Mouse (Mus musculus): ENCODE data around the gene Psen1. TPM values are rescaled to one million over a fixed set of nuclear protein-coding genes. Genes with fewer than 3 reads are reported as not detected.

Psen1 gene
- total and polyA plus RNA-seq, 3 experiments = 28.4 to 61.1 (median 45.8) TPM

GRCm38 (mm10) chr12:83641233-83641632 lies 46.7 kb upstream of the Psen1 start:
- Histone ChIP-seq H3K27me3 (replicated peaks) (no peaks in the 10 kb centered on the region), H3K4me3 (replicated peaks in 1 of 3; ENCODE audit: low read depth in 2 of 3, low read length in 2 of 3, poor library complexity in 1 of 3) (no peak overlapping the region), H3K9me3 (replicated peaks; ENCODE audit: low read length) (no peaks in the 10 kb centered on the region), H3K36me3 (replicated peaks in 1 of 2; ENCODE audit: control insufficient read depth in 1 of 2, insufficient read depth in 1 of 2, low read length in 1 of 2) (peaks cover 35 to 77% of the 10 kb centered on the region in 2 experiments), H3K27ac (ENCODE audit: insufficient read depth, low read depth) (no peak overlapping the region), H3K9ac (ENCODE audit: insufficient read depth, low read depth) (no peak overlapping the region), H3K4me2 (ENCODE audit: insufficient read depth, low read depth, poor library complexity, severe bottlenecking) (no peak overlapping the region), H3K79me2 (replicated peaks; ENCODE audit: control insufficient read depth, extremely low read depth, insufficient read depth, poor library complexity, severe bottlenecking) (peaks cover 77% of the 10 kb centered on the region), H3K4me1 (ENCODE audit: control insufficient read depth in 1 of 2, insufficient read depth in 2 of 2) (peaks cover 0 to 38% of the 10 kb centered on the region in 2 experiments; a peak in 2 of 4 replicates)
- dilution Hi-C loops (cut with MboI; ENCODE audit: extremely low pct_ligation_motif_present, extremely low pct_unique_long_range_greater_than_20kb, low sequenced_read_pairs) (no loop called here), in situ Hi-C loops (cut with MboI; ENCODE audit: low pct_ligation_motif_present, low pct_unique_long_range_greater_than_20kb, low sequenced_read_pairs) (loop anchor here (5.0 kb wide), 1 partner anchor 36 kb away; no protein-coding TSS in a partner anchor)
- TF ChIP-seq JUN (IDR thresholded peaks at IDR 0.05; ENCODE audit: insufficient read depth, low read depth, low read length) = no peak
- 0 out of 2 replicates have a peak, but pooled peaks have one; percentile 41 for TF ChIP-seq CHD1 (IDR thresholded peaks at IDR 0.05; ENCODE audit: low read depth, low read length)
- no peak for TF ChIP-seq PAX5 (IDR thresholded peaks at IDR 0.05; ENCODE audit: low read length)
- TF ChIP-seq RCOR1 (conservative IDR thresholded peaks at IDR 0.05; ENCODE audit: low read depth, low read length) = no peak
- no peak for TF ChIP-seq MAZ (IDR thresholded peaks at IDR 0.05; ENCODE audit: low read depth, low read length)
- TF ChIP-seq MEF2A (IDR thresholded peaks at IDR 0.05; ENCODE audit: borderline replicate concordance, low read depth, low read length) = no peak
- TF ChIP-seq SMC3 (IDR thresholded peaks at IDR 0.05; ENCODE audit: low read depth, low read length) = no peak
- TF ChIP-seq ZKSCAN1 (IDR thresholded peaks at IDR 0.05; ENCODE audit: borderline replicate concordance, low read depth, low read length) = no peak
- TF ChIP-seq ZC3H11A (IDR thresholded peaks at IDR 0.05; ENCODE audit: low read depth, low read length) = no peak
- TF ChIP-seq ZNF384 (IDR thresholded peaks at IDR 0.05; ENCODE audit: low read depth, low read length) = peak; percentile 83
- no peak for TF ChIP-seq BHLHE40 (IDR thresholded peaks at IDR 0.05; ENCODE audit: low read depth, low read length)
- no peak for TF ChIP-seq HCFC1 (IDR thresholded peaks at IDR 0.05; ENCODE audit: low read depth, low read length)
- no peak for TF ChIP-seq SIN3A (IDR thresholded peaks at IDR 0.05; ENCODE audit: low read length)
- DNase-seq (ENCODE audit: extremely low read depth) = no peak

DNA sequence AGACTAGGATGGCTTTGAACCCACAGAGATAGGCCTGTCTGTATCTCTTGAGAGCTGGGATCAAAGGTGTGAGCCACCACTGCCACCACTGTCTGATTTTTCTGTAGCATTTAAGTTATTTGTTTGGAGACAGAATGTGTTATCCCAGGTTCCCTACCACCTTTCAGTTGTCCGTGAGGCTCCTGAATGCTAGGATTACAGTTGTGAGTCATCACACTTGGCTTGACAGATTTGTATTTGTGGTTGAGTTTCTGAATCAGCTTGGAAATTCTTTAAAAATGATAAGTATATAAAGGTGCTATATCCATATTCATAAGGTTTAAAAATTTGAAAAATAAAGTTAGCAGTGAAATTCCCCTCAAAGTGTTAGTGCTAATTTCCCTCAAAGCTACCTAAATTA lies 44.8 kb upstream of the Psen1 start:
- H3K27ac ChIP-seq (ENCODE audit: insufficient read depth, low read depth) = no peak overlapping the region
- H3K9me3 ChIP-seq (replicated peaks; ENCODE audit: low read length) = no peaks in the 10 kb centered on the region
- in situ Hi-C loops (cut with MboI; ENCODE audit: low pct_ligation_motif_present, low pct_unique_long_range_greater_than_20kb, low sequenced_read_pairs) (loop anchor here (5.0 kb wide), 1 partner anchor 34 kb away; no protein-coding TSS in a partner anchor), dilution Hi-C loops (cut with MboI; ENCODE audit: extremely low pct_ligation_motif_present, extremely low pct_unique_long_range_greater_than_20kb, low sequenced_read_pairs) (no loop called here)
- H3K4me2 ChIP-seq (ENCODE audit: insufficient read depth, low read depth, poor library complexity, severe bottlenecking) = no peak overlapping the region
- no peaks in the 10 kb centered on the region for H3K27me3 ChIP-seq (replicated peaks)
- peaks cover 37 to 74% of the 10 kb centered on the region in 2 experiments for H3K36me3 ChIP-seq (replicated peaks in 1 of 2; ENCODE audit: control insufficient read depth in 1 of 2, insufficient read depth in 1 of 2, low read length in 1 of 2)
- TF ChIP-seq RAD21 (IDR thresholded peaks at IDR 0.05; ENCODE audit: low read depth, low read length) (no peak), MAX (IDR thresholded peaks at IDR 0.05; ENCODE audit: low read length) (no peak), SIN3A (IDR thresholded peaks at IDR 0.05; ENCODE audit: low read length) (no peak), ZC3H11A (IDR thresholded peaks at IDR 0.05; ENCODE audit: low read depth, low read length) (no peak), USF2 (conservative IDR thresholded peaks at IDR 0.05; ENCODE audit: low read depth, low read length) (no peak), RCOR1 (conservative IDR thresholded peaks at IDR 0.05; ENCODE audit: low read depth, low read length) (no peak), HCFC1 (IDR thresholded peaks at IDR 0.05; ENCODE audit: low read depth, low read length) (no peak), TCF12 (IDR thresholded peaks at IDR 0.05; ENCODE audit: low read depth, low read length) (no peak), E2F4 (IDR thresholded peaks at IDR 0.05; ENCODE audit: insufficient replicate concordance, low read depth, low read length) (no peak), ZKSCAN1 (IDR thresholded peaks at IDR 0.05; ENCODE audit: borderline replicate concordance, low read depth, low read length) (no peak), JUND (conservative IDR thresholded peaks at IDR 0.05; ENCODE audit: low read depth, low read length) (no peak), NELFE (IDR thresholded peaks at IDR 0.05; ENCODE audit: low read depth, low read length) (no peak), ZNF384 (IDR thresholded peaks at IDR 0.05; ENCODE audit: low read depth, low read length) (no peak), ELF1 (IDR thresholded peaks at IDR 0.05; ENCODE audit: low read depth, low read length) (no peak), MEF2A (IDR thresholded peaks at IDR 0.05; ENCODE audit: borderline replicate concordance, low read depth, low read length) (no peak), TBP (conservative IDR thresholded peaks at IDR 0.05; ENCODE audit: low read depth, low read length) (no peak)
- H3K79me2 ChIP-seq (replicated peaks; ENCODE audit: control insufficient read depth, extremely low read depth, insufficient read depth, poor library complexity, severe bottlenecking) = peaks cover 63% of the 10 kb centered on the region
- peaks cover 0 to 36% of the 10 kb centered on the region in 2 experiments; a peak in 2 of 4 replicates for H3K4me1 ChIP-seq (ENCODE audit: control insufficient read depth in 1 of 2, insufficient read depth in 2 of 2)
- H3K9ac ChIP-seq (ENCODE audit: insufficient read depth, low read depth) = no peak overlapping the region
- no peak for DNase-seq (ENCODE audit: extremely low read depth)
- no peak overlapping the region for H3K4me3 ChIP-seq (replicated peaks in 1 of 3; ENCODE audit: low read depth in 2 of 3, low read length in 2 of 3, poor library complexity in 1 of 3)

Measured in CH12.LX (cell line).